Mouse (Mus musculus) heart, adult 2 months (tissue): ENCODE measurements around the gene Irf2bp2. TPM values are rescaled to one million over a fixed set of nuclear protein-coding genes. Genes with fewer than 3 reads are reported as not detected.

Source experiments
- DNase-seq, 2 experiments: peaks; one replicate each; pipeline ENCODE4 v3.0.0; 2021
- H3K27ac ChIP-seq: fragments of 200-600 bp; 2 replicates; pipeline ENCODE4 v1.8.1; 2022
- H3K27me3 ChIP-seq: fragments of 200-500 bp; 2 replicates; pipeline ENCODE4 v1.6.1; 2012; ENCODE audit warnings: mild to moderate bottlenecking, low read length, inconsistent platforms, mixed read lengths; ENCODE audit not compliant: control insufficient read depth, insufficient read depth
- H3K36me3 ChIP-seq: fragments of 200-500 bp; 2 replicates; pipeline ENCODE4 v1.6.1; 2012; ENCODE audit warnings: low read length, inconsistent platforms; ENCODE audit not compliant: control insufficient read depth, insufficient read depth
- H3K4me1 ChIP-seq: fragments of 200-500 bp; 2 replicates; pipeline ENCODE4 v1.6.1; 2011; ENCODE audit warnings: low read length; ENCODE audit not compliant: control insufficient read depth, insufficient read depth
- H3K4me3 ChIP-seq: fragments of 200-600 bp; 2 replicates; pipeline ENCODE4 v1.8.1; 2022
- H3K79me2 ChIP-seq: fragments of 200-500 bp; replicated peaks from 2 replicates; pipeline ENCODE4 v1.6.1; 2012; ENCODE audit warnings: mild to moderate bottlenecking, inconsistent platforms, low read length, moderate library complexity, mixed read lengths; ENCODE audit not compliant: control insufficient read depth, insufficient read depth
- H3K9ac ChIP-seq: fragments of 200-500 bp; 2 replicates; pipeline ENCODE4 v1.6.1; 2012; ENCODE audit warnings: low read depth, mild to moderate bottlenecking, control low read depth, inconsistent platforms, low read length, mixed read lengths
- CTCF ChIP-seq: fragments of 200-600 bp; IDR thresholded peaks from 2 replicates; pipeline ENCODE4 v1.8.1; 2022; ENCODE audit warnings: antibody characterized with exemption, mild to moderate bottlenecking, moderate library complexity
- EP300 ChIP-seq: fragments of 200-500 bp; IDR thresholded peaks from 2 replicates; pipeline ENCODE4 v1.6.1; 2011; ENCODE audit warnings: low read depth, low read length, control low read depth; ENCODE audit not compliant: insufficient read depth
- POLR2A ChIP-seq: fragments of 200-500 bp; IDR thresholded peaks from 2 replicates; pipeline ENCODE4 v1.6.1; 2011; ENCODE audit warnings: mild to moderate bottlenecking, low read depth, low read length, control low read depth; ENCODE audit not compliant: insufficient read depth
- WGBS: fragments of 180-500 bp; shearing (Covaris S2); methylation state at CpG from one replicate; pipeline ENCODE4 v1.1.7; 2018; 5-methylcytosine and 5-hydroxymethylcytosine counted together
- intact Hi-C: fragments of 180-260 bp; cut with DNase I; formaldehyde crosslinking; loops from one replicate; pipeline ENCODE4 v1.15.1; 2025
- polyA plus RNA-seq: library from polyadenylated mRNA; depleted of rRNA; stranded (reverse); fragments of >200 nt; gene quantifications from 2 replicates; pipeline ENCODE4 v1.2.3, GENCODE M21; 2012
- total RNA-seq, 2 experiments: library from RNA; stranded (reverse); gene quantifications; 2 replicates each; pipeline ENCODE4 v1.2.3; 2021

Irf2bp2 gene
- total and polyA plus RNA-seq, 3 experiments: 33.8 to 132 (median 56.3) TPM

DNA sequence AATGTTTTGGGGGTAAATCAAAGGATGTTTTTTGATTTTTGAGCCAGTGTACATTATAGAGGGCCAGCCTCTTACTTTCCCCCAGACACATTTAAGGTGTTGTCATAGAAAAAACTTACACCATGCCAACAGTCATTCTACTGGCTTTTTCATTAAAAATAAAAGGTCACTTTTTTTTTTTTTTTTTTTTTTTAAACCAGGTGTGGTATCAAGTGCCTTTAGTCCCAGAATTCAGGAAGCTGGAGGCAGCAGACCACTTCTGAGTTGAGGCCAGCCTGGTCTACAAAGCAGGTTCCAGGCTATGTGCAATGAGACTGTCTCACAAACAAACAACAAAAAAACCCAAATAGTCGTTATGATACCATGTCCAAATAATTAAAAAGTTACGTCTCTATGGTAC is 7.7 kb downstream of the Irf2bp2 start:
- H3K4me3 ChIP-seq: no peak overlapping the region; the same call in 1 of the 2 replicates
- peaks cover 31% of the 10 kb centered on the region for H3K36me3 ChIP-seq
- H3K79me2 ChIP-seq: peaks cover 2% of the 10 kb centered on the region; the same call in 1 of the 2 replicates
- WGBS: 56% methylated on average over 2 of the region's 2 CpGs
- H3K27ac ChIP-seq: peak overlapping the region; percentile 98
- no peaks in the 10 kb centered on the region for H3K27me3 ChIP-seq
- H3K4me1 ChIP-seq: peaks cover 26% of the 10 kb centered on the region
- no peak for DNase-seq
- H3K9ac ChIP-seq: no peak overlapping the region
- intact Hi-C loops: no loop called here
- no peak for TF ChIP-seq EP300
- TF ChIP-seq CTCF: no peak
- no peak for TF ChIP-seq POLR2A

DNA sequence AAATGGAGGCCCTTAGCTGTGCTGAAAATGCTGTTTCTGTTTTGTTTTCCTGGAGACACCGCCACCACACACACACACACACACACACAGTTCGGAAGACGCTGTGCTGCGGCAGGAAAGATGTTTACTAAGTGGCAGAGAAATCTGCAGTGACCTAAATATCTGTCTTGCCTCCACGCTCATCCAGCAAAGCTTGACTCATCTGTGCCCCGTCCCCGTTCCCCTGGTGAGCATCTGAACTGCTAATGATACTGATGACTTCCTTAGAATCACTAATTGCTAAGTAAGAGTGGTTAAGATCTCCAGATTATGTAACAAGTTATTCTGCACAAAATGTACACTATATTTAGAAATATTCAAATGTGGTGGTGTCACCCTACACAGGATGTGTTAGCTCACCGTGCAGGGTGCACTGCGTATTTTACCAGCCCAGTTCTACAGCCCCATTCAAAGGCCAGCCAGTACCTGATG is 8.2 kb downstream of the Irf2bp2 start:
- no peak overlapping the region for H3K4me3 ChIP-seq
- peak; percentile 22; the same call in 1 of the 2 replicates for TF ChIP-seq EP300
- no peak for TF ChIP-seq POLR2A
- no peak for TF ChIP-seq CTCF
- no peaks in the 10 kb centered on the region; the same call in 1 of the 2 replicates for H3K79me2 ChIP-seq
- H3K36me3 ChIP-seq: peaks cover 31% of the 10 kb centered on the region
- peak overlapping the region; percentile 9; the same call in 1 of the 2 replicates for H3K9ac ChIP-seq
- intact Hi-C loops: loop anchor here (2.0 kb wide), 2 partner anchors 19 to 219 kb away; no protein-coding TSS in a partner anchor
- H3K4me1 ChIP-seq: peaks cover 26% of the 10 kb centered on the region
- H3K27me3 ChIP-seq: no peaks in the 10 kb centered on the region
- whole genome bisulfite sequencing: 15% methylated on average over 9 of the region's 9 CpGs
- DNase-seq: peak; percentile 42 to 45
- peak overlapping the region; percentile 98 for H3K27ac ChIP-seq

DNA sequence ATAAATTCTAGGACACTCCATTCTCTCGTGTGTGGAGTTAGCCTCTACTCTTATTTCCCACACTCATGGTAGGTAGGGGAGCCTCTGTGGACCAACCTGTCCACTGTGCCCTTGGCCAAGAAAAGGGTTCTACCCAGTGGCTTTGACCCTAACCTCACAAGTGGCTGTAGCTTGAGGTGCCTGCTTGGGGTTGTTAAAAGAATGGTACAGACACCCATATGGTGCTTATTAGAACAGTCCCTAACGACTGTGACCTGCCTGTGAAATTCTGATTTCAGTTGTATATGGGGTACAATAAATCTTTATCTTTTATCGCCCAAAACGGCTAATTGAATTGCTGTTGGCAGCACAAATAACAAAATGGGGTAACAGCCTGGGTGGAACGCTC is 8.9 kb downstream of the Irf2bp2 start:
- Histone ChIP-seq H3K4me3 (peak overlapping the region; percentile 46), H3K4me1 (peaks cover 26% of the 10 kb centered on the region), H3K27ac (peak overlapping the region; percentile 98), H3K27me3 (no peaks in the 10 kb centered on the region), H3K79me2 (no peaks in the 10 kb centered on the region; the same call in 1 of the 2 replicates), H3K36me3 (peaks cover 31% of the 10 kb centered on the region), H3K9ac (peak overlapping the region; percentile 5)
- WGBS: 43% methylated on average over 5 of the region's 5 CpGs
- TF ChIP-seq CTCF (no peak), EP300 (no peak), POLR2A (no peak)
- intact Hi-C loops: loop anchor here (1.0 to 5.0 kb wide), 4 partner anchors 18 to 337 kb away; no protein-coding TSS in a partner anchor
- no peak for DNase-seq

DNA sequence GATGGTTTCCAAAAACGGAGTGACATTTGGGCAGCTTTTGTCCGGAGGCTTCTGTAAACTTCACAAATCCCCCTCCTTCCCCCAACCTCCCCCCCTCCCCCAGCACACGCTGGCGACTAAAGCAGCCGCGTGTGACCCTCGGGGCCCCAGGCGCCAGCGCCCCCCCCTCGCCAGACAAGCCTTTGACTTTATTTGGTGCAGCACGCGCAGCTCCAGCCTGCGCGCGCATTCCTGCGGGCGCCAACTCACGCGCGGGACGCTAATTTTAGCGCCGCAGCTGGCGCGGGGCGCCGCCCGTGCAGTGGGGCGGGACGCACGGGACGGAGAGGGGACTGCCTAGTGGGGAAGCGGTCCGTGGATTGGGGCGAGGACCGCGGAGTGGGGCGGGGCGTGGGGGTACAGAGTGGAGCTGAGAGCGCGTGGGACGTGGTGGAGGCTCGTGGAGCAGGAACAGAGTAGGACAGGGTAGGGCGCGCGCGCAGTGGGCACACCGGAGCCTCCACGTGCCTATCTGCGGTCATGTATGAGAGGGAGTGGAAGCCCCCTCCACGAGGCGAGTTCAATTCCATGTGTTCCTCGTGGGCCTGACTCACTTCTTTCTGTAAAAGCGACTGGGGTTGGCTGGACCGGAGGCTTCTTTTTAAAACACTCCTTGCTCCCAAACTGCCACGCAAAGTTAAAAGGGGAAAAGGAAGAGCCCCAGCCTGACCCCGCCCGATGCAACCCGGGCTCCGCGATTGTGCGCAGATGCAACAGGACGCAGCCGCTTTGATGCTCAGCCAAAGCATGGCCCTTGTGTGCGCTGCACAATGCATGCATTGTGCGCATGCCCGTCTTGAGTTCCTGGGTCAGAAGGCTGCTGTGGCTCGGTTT is 9.6 kb downstream of the Irf2bp2 start:
- TF ChIP-seq CTCF: no peak
- TF ChIP-seq EP300: peak; percentile 89
- TF ChIP-seq POLR2A: peak; percentile 61; the same call in 1 of the 2 replicates
- Histone ChIP-seq H3K79me2 (no peaks in the 10 kb centered on the region; the same call in 1 of the 2 replicates), H3K27ac (peak overlapping the region; percentile 98), H3K4me3 (peak overlapping the region; percentile 46), H3K4me1 (peaks cover 26% of the 10 kb centered on the region), H3K9ac (peak overlapping the region; percentile 93), H3K36me3 (peaks cover 31% of the 10 kb centered on the region), H3K27me3 (no peaks in the 10 kb centered on the region)
- intact Hi-C loops: loop anchor here (1.0 to 5.0 kb wide), 7 partner anchors 17 to 338 kb away; no protein-coding TSS in a partner anchor
- WGBS: under 1% methylated on average over 66 of the region's 68 CpGs
- peak; percentile 89 to 91 for DNase-seq

DNA sequence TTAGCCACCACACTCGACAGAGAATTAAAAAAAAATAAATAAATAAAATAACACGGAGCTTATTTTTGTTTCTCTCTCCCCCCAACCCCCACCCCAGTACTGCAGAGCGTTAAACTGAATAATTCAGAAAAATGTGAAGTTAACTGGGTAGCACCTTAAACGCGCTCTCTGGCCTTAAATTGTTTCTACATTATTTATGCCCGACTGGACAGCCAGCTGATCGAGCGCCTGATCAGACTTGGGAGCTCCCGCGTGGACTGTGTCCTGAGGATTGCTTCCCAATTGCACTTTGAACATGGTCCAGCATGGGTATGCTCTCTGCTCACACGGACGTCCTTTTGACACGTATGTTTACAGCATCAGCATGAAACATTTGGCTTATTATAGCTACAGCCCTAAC is 10.3 kb downstream of the Irf2bp2 start:
- DNase-seq: peak; percentile 60 to 67
- peak overlapping the region; percentile 93 for H3K9ac ChIP-seq
- peaks cover 27% of the 10 kb centered on the region for H3K36me3 ChIP-seq
- intact Hi-C loops: loop anchor here (1.0 to 5.0 kb wide), 4 partner anchors 36 to 339 kb away; no protein-coding TSS in a partner anchor
- H3K79me2 ChIP-seq: no peaks in the 10 kb centered on the region; the same call in 1 of the 2 replicates
- H3K4me3 ChIP-seq: peak overlapping the region; percentile 46
- TF ChIP-seq CTCF: no peak
- TF ChIP-seq EP300: no peak
- no peak for TF ChIP-seq POLR2A
- H3K27me3 ChIP-seq: no peaks in the 10 kb centered on the region
- H3K4me1 ChIP-seq: peaks cover 24% of the 10 kb centered on the region
- WGBS: 8% methylated on average over 13 of the region's 13 CpGs
- peak overlapping the region; percentile 98 for H3K27ac ChIP-seq

DNA sequence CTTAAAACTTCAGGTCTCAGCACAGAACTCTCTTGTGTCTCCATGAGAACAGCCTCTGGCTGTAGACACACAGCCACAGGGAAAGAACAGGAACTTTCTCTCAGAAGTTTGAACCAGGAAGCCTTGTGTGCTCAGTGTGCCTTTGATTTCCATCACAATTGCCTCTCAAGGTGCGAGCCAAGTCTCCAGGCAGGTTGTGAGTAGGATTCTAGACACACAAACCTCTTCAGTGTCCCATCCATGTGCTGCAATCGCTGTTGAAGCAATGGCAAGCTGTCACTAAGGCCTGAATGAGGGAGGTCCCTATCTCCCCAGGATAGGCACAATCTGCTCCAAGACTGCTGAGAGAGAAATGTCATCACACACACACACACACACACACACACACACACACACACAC is 10.8 kb downstream of the Irf2bp2 start:
- H3K27ac ChIP-seq: peak overlapping the region; percentile 98
- peak overlapping the region; percentile 44 for H3K9ac ChIP-seq
- peaks cover 24% of the 10 kb centered on the region for H3K4me1 ChIP-seq
- H3K79me2 ChIP-seq: no peaks in the 10 kb centered on the region; the same call in 1 of the 2 replicates
- H3K36me3 ChIP-seq: peaks cover 25% of the 10 kb centered on the region
- H3K27me3 ChIP-seq: no peaks in the 10 kb centered on the region
- 48% methylated on average over 2 of the region's 2 CpGs for WGBS
- H3K4me3 ChIP-seq: no peak overlapping the region
- peak in 1 of 2 experiments; percentile 29 for DNase-seq
- intact Hi-C loops: loop anchor here (1.0 to 5.0 kb wide), 4 partner anchors 36 to 339 kb away; no protein-coding TSS in a partner anchor
- TF ChIP-seq CTCF (no peak), POLR2A (no peak), EP300 (no peak)
